9 mouse cellular contexts compared by ENCODE assay signal in genomic region chr15:83425794-83426193, GRCm38 (mm10). TPM values are rescaled to one million over a fixed set of nuclear protein-coding genes. Genes with fewer than 3 reads are reported as not detected.
A peak's percentile ranks its signal among the peaks of the same experiment; 100 is the strongest.
DNase-seq lines count a peak whose midpoint lies in the region; ATAC-seq and TF ChIP-seq lines count a peak whose summit lies in the region.
"Had no signal": no experiment of that assay in that cellular context is flagged by ENCODE, and none has a peak within 500 bp of the region (broad histone marks: within the 10 kb centered on the region; RNA-seq: fewer than 3 reads in every experiment).

No protein-coding gene starts in this region.

- no peaks in the 10 kb centered on the region for H3K9me3 ChIP-seq in lung, embryonic 14.5 days (ENCODE audit: low read depth, low read length)
- H3K9me3 ChIP-seq in embryonic facial prominence, embryonic 12.5 days: no peaks in the 10 kb centered on the region
- H3K9me3 ChIP-seq in hindbrain, embryonic 15.5 days: no peaks in the 10 kb centered on the region
- peaks cover 6% of the 10 kb centered on the region; the same call in 1 of the 2 replicates for H3K9me3 ChIP-seq in megakaryocyte, embryonic 14.5 days

- no peaks in the 10 kb centered on the region for H3K27me3 ChIP-seq in lung, embryonic 14.5 days (ENCODE audit: insufficient read depth, low read length)
- no peaks in the 10 kb centered on the region for H3K27me3 ChIP-seq in embryonic facial prominence, embryonic 12.5 days
- H3K27me3 ChIP-seq in hindbrain, embryonic 15.5 days: no peaks in the 10 kb centered on the region
- H3K27me3 ChIP-seq in megakaryocyte, embryonic 14.5 days (replicated peaks): no peaks in the 10 kb centered on the region

- no peak overlapping the region for H3K4me2 ChIP-seq in lung, embryonic 14.5 days
- no peak overlapping the region for H3K4me2 ChIP-seq in embryonic facial prominence, embryonic 12.5 days (replicated peaks)
- H3K4me2 ChIP-seq in hindbrain, embryonic 15.5 days: no peak overlapping the region

- no peak for ATAC-seq in lung, embryonic 14.5 days (ENCODE audit: insufficient read depth)
- ATAC-seq in embryonic facial prominence, embryonic 12.5 days (ENCODE audit: insufficient number of reproducible peaks, insufficient read depth, low FRiP score, low TSS enrichment): no peak
- ATAC-seq in hindbrain, embryonic 15.5 days (ENCODE audit: low FRiP score, low read depth): no peak

- no peak overlapping the region for H3K4me3 ChIP-seq in lung, embryonic 14.5 days (ENCODE audit: low read depth, low read length)
- H3K4me3 ChIP-seq in embryonic facial prominence, embryonic 12.5 days: no peak overlapping the region
- no peak overlapping the region for H3K4me3 ChIP-seq in hindbrain, embryonic 15.5 days
- peak overlapping the region; percentile 77 for H3K4me3 ChIP-seq in megakaryocyte, embryonic 14.5 days (replicated peaks)

- H3K4me1 ChIP-seq in lung, embryonic 14.5 days (ENCODE audit: insufficient read depth): no peaks in the 10 kb centered on the region
- peaks cover 15% of the 10 kb centered on the region; the same call in 1 of the 2 replicates for H3K4me1 ChIP-seq in embryonic facial prominence, embryonic 12.5 days
- peaks cover 5% of the 10 kb centered on the region; the same call in 1 of the 2 replicates for H3K4me1 ChIP-seq in hindbrain, embryonic 15.5 days (replicated peaks)
- peaks cover 81% of the 10 kb centered on the region for H3K4me1 ChIP-seq in megakaryocyte, embryonic 14.5 days

- 33% methylated on average over 5 of the region's 5 CpGs for WGBS in lung, embryonic 14.5 days
- WGBS in embryonic facial prominence, embryonic 12.5 days: 15% methylated on average over 5 of the region's 5 CpGs
- WGBS in hindbrain, embryonic 15.5 days: 41% methylated on average over 5 of the region's 5 CpGs

- H3K36me3 ChIP-seq in lung, embryonic 14.5 days (ENCODE audit: insufficient read depth): no peaks in the 10 kb centered on the region
- no peaks in the 10 kb centered on the region for H3K36me3 ChIP-seq in embryonic facial prominence, embryonic 12.5 days
- H3K36me3 ChIP-seq in hindbrain, embryonic 15.5 days: no peaks in the 10 kb centered on the region
- H3K36me3 ChIP-seq in megakaryocyte, embryonic 14.5 days (replicated peaks; ENCODE audit: low read length): peaks cover 37% of the 10 kb centered on the region

- H3K27ac ChIP-seq in lung, embryonic 14.5 days (ENCODE audit: low read depth): peak overlapping the region; percentile 71
- 0 out of 2 replicates have a peak overlapping the region, but pooled peaks have one; percentile 26 for H3K27ac ChIP-seq in embryonic facial prominence, embryonic 12.5 days
- H3K27ac ChIP-seq in hindbrain, embryonic 15.5 days (replicated peaks): 0 out of 2 replicates have a peak overlapping the region, but pooled peaks have one; percentile 23

- no peak for TF ChIP-seq CTCF in lung, embryonic 14.5 days (IDR thresholded peaks at IDR 0.05; ENCODE audit: low read depth)

- DNase-seq in lung, embryonic 14.5 days: peak; percentile 57
- DNase-seq in lung, postnatal 36 days: no peak
- DNase-seq in spleen, postnatal 4 days (ENCODE audit: low spot score in 2 of 2): no peak
- DNase-seq in ovary, postnatal 10 days (ENCODE audit: low spot score): no peak
- DNase-seq: cerebellum, postnatal 14 days; thymus, postnatal 36 days had no signal

- H3K9ac ChIP-seq in lung, embryonic 14.5 days: no peak overlapping the region
- no peak overlapping the region for H3K9ac ChIP-seq in embryonic facial prominence, embryonic 12.5 days
- no peak overlapping the region for H3K9ac ChIP-seq in hindbrain, embryonic 15.5 days

RNA-seq across cellular contexts. Expression of gene Pacsin2, which starts 38.6 kb away (rescaled TPM):
- polyA plus RNA-seq in lung, embryonic 14.5 days (2014; fragmentation: Nextera tagmentation; extraction: Ambion mirVana): 62.3 and 63.8 TPM in 2 replicates
- 49.6 and 54.4 TPM in 2 replicates for polyA plus RNA-seq in embryonic facial prominence, embryonic 12.5 days (2016; fragmentation: Nextera tagmentation; extraction: Ambion mirVana)
- polyA plus RNA-seq in hindbrain, embryonic 15.5 days (2015; fragmentation: Nextera tagmentation; extraction: Ambion mirVana): 27.6 and 31.7 TPM in 2 replicates
- 39.9 and 82.1 TPM in 2 replicates for polyA plus RNA-seq in megakaryocyte, embryonic 14.5 days (2012; ENCODE audit: insufficient read depth, low replicate concordance)
